Mouse (Mus musculus) cerebellum, adult 11 months (tissue): ENCODE measurements around the gene Reep6.
A peak's percentile ranks its signal among the peaks of the same experiment; 100 is the strongest.

Experiments used
- DNase-seq: peaks from one replicate; pipeline ENCODE4 v3.0.0; 2022

The Reep6 gene

DNA sequence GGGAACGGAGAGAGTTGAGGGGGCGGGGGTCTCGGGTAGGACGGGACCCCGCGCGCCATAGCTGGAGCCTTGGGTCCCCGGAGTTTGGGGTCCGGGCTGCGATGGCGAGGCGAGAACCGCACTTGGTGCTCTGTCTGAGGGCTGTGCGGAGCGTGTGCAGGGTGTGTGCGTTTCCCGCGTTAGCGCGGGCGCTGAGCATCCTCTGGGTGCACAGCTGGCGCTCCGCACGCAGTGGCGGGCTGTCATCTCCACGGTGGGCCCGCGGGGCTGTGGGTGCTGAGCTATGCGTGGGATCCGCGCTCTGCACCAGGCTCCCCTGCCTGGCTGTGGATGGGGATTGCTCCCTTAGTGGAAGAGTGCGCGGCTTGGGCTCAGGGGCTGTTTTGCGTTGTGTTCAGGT lies 27.0 kb downstream of the Reep6 start:
- no peak for DNase-seq

- DNase-seq, result no peak
Measured at GRCm38 (mm10) chr10:80357336-80357735, 27.6 kb downstream of the Reep6 start.

GRCm38 (mm10) chr10:80357994-80358639 lies 28.4 kb downstream of the Reep6 start:
- DNase-seq, result peak; percentile 78

- no peak for DNase-seq
Measured at GRCm38 (mm10) chr10:80363734-80364133, 34.0 kb downstream of the Reep6 start.

DNA sequence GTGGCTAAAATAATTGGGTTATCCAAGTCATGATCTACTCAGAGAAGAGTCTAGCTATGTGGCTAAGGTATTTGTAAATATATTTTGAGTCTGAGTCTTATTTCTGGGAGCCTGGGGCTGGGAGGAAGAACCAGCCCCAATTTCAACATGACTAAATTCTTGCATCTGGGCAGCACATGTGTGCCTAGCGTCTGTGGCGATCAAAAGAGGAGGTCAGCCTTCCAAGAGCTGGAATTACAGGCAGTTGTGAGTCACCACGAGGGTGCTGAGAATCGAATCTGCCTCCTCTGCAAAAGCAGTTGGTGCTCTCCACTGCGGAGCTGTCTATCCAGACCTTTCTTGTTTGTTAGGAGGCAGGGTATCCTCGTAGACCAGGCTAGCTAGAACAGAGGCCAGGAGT lies 36.0 kb downstream of the Reep6 start:
- no peak for DNase-seq

DNA sequence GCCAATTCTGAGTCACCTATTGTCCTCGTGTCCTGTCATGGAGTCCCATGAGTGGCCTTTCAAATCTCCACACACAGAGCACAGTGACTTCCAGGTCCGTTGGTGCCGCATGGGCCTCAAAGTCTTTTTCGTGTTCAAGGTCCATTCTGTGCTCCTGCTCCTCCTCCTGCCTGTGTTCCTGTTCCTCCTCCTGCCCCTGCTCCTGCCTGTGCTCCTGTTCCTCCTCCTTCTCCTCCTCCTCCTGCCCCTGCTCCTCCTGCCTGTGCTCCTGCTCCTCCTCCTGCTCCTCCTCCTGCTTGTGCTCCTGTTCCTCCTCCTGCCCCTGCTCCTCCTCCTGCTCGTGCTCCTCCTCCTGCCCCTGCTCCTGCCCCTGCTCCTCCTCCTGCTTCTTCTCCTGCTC lies 38.2 kb downstream of the Reep6 start:
- no peak for DNase-seq

- no peak for DNase-seq
Measured at GRCm38 (mm10) chr10:80368392-80368791, 38.6 kb downstream of the Reep6 start.

GRCm38 (mm10) chr10:80369995-80370747 lies 40.4 kb downstream of the Reep6 start:
- no peak for DNase-seq

- DNase-seq, result peak; percentile 59
Measured at GRCm38 (mm10) chr10:80371411-80371966, 41.7 kb downstream of the Reep6 start.

DNA sequence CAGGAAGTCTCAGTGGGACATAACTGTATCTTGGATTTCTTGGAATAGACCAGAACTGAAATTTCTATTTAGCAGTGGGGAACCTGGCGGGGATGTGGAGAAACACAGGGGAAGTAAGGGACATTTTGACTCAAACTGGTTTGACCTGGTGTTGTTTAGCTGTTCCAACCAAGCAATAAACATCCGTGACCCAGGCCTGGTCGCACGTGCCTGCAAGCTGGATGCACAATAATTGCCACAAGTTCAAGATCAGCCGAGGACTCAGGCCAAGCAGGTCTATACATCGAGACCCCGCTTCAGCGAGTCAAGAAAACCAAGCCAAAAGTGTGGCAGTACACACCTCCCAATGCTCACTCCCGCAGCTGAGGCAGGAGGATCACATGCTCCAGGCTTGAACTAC lies 42.2 kb downstream of the Reep6 start:
- DNase-seq, result no peak

DNA sequence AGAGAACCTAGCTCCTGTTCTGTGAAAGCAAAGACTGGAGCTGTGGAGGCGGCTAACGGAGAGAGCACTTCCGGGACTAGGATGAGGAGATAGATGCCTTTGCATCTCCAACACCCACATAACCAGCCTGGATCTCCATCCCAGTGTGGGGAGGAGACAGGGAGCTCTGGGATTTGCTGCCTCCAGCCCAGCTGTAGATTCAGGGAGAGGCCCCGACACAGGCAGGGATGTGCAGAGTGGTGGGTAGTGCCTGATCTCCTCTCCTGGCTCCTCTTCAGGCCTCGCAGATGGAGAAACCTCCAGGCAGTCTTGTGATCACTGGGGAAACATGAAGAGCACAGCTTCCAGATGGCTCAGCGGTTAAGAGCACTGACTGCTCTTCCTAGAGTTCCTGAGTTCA lies 43.0 kb downstream of the Reep6 start:
- no peak for DNase-seq

- DNase-seq, result peak; percentile 85
Measured at GRCm38 (mm10) chr10:80374063-80374462, 44.3 kb downstream of the Reep6 start.

DNA sequence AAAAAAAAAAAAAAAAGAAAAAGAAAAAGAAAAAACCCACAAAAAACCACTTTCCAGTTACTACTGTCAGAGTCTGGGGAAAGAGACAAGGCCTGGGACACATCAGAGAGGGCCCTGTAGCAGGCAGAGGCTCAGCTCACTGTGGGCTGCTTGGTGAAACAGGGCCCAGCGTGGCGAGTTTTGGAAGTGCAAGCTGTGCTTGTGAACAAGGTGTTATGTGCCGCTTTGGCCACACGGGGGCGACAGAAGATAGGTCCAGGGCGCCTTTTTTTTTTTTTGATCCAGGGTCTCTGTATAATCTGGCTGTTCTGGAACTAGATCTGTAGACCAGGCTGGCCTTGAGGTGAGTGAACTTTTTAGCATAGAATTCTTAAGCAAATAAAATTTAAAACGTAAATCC lies 46.4 kb downstream of the Reep6 start:
- DNase-seq, result peak; percentile 86

DNA sequence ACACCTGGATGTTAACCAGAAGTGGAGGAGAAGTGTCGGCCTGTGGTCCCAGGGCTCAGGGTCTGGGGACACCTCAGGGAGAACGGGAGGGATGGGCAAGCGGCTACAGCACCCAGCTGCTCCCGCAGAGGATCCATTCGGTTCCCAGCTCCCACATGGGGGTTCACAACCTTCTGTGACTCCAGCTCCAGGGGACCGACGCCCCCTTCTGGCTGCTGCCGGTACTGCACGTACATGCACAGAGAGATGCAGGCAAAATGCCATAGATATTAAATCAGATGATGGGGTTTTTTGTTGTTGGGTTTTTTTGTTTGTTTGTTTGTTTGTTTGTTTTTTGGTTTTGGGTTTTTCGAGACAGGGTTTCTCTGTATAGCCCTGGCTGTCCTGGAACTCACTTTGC lies 48.0 kb downstream of the Reep6 start:
- DNase-seq, result no peak

- no peak for DNase-seq
Measured at GRCm38 (mm10) chr10:80382641-80383365, 53.0 kb downstream of the Reep6 start.

DNA sequence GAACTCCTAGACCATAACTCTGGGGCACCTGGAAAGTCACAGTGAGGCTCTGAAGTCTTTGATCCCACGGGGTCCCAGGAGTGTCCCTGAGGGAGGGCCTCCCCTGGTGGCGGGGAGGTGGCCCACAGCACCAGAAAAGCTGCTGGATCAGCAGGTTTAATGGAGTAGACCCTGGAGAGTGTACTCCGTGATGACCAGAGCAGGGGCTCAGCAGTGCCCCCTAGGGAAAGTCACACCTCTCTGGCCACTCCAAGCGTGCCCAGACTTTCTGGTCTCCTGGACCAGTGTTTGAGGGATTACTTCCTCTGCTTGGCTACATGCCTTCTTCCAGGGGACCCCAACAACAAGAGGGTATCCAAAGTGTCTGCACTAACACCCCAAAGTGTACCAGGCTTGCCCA lies 53.7 kb downstream of the Reep6 start:
- no peak for DNase-seq

DNA sequence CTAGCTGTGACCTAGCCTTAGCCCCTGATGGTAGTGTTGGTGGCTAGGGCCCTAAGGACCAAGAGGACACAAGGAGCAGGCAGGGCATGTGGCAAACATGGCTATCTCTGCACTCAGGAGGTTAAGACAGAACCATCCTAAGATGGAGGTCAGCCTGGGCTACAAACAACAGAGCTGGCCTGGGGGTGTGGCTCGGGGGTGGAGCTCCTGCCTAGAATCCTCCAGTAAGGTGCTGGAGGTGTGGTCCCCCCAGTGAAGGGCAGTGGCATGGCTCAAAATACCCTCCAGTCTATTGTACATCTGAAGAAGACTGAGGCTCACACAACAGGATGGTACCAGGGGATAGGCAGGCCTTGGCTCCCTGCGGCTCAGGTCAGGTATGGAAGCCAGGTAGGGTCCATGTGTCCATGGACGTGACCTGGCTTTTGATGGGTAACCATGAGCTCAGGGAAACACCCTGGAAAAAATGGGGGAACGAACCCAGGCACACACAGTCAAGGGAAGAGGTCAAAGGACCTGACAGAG lies 54.4 kb downstream of the Reep6 start:
- no peak for DNase-seq

GRCm38 (mm10) chr10:80384709-80385108 lies 55.0 kb downstream of the Reep6 start:
- DNase-seq, result no peak

GRCm38 (mm10) chr10:80385310-80385709 lies 55.6 kb downstream of the Reep6 start:
- DNase-seq, result no peak
